Mouse (Mus musculus): ENCODE measurements around the gene Gm3286.
"Not testable (repeated sequence)": the region's sequence is repeated elsewhere in the genome, so short reads cannot be mapped to it uniquely, and the experiment has no call there.

The Gm3286 gene

DNA sequence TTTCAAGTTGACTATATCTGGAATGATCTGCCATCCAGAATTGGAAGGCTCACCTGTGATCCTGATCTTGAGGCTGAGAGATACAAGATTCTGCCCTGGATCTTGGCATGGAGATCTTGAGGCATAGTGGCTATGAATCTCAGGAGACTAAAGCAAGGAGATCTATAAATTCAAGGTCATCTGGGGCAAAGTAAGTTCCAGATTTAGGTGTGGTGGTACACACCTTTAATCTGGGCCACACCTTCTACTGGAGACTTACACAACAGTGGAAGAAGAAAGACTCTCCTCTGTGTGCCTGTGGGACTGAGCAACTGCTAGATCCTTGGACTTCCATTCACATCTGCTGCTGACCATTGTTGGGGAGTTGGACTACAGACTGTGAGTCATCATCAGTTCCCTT lies at the start of gene Gm3286:
Gene Gm3286 (plus strand): TSS at position 301 of the 400 bp plus-strand sequence.
- not testable (repeated sequence) for DNase-seq (ENCODE audit: low spot score)
